Mouse (Mus musculus) liver, embryonic 11.5 days (tissue): Measurements from ENCODE around the gene Me1. TPM values are rescaled to one million over a fixed set of nuclear protein-coding genes. Genes with fewer than 3 reads are reported as not detected.
A peak's percentile ranks its signal among the peaks of the same experiment; 100 is the strongest.

ENCODE experiments used
- ATAC-seq: fragments of 200-750 bp; cut with Nextera tagmentation; replicated peaks from 2 replicates; pipeline ENCODE4 v1.8.0; 2017; ENCODE audit warnings: moderate number of reproducible peaks, mild to moderate bottlenecking, moderate TSS enrichment, moderate library complexity; ENCODE audit not compliant: low FRiP score
- DNase-seq: peaks from one replicate; pipeline ENCODE4 v3.0.0-alpha.2; 2017; ENCODE audit warnings: low spot score
- H3K27ac ChIP-seq: fragments of 300-500 bp; sonication (generic); 2 replicates; pipeline ENCODE4 v1.5.1; 2014; ENCODE audit warnings: mild to moderate bottlenecking, low read depth, low read length, control low read depth
- H3K27me3 ChIP-seq: fragments of 300-500 bp; sonication (generic); replicated peaks from 2 replicates; pipeline ENCODE4 v1.6.1; 2014; ENCODE audit warnings: low read length, mixed read lengths; ENCODE audit not compliant: control insufficient read depth, insufficient read depth
- H3K36me3 ChIP-seq: fragments of 300-500 bp; sonication (generic); 2 replicates; pipeline ENCODE4 v1.6.1; 2014; ENCODE audit warnings: mild to moderate bottlenecking, low read length, moderate library complexity, mixed read lengths; ENCODE audit not compliant: control insufficient read depth, insufficient read depth
- H3K4me1 ChIP-seq: fragments of 300-500 bp; sonication (generic); replicated peaks from 2 replicates; pipeline ENCODE4 v1.6.1; 2014; ENCODE audit warnings: low read length, mixed read lengths; ENCODE audit not compliant: control insufficient read depth, insufficient read depth
- H3K4me2 ChIP-seq: fragments of 300-500 bp; sonication (generic); 2 replicates; pipeline ENCODE4 v1.6.1; 2014; ENCODE audit warnings: mild to moderate bottlenecking, control low read depth, moderate library complexity
- H3K4me3 ChIP-seq: fragments of 300-500 bp; sonication (generic); 2 replicates; pipeline ENCODE4 v1.5.1; 2014; ENCODE audit warnings: low read depth, low read length, control low read depth
- H3K9ac ChIP-seq: fragments of 300-500 bp; sonication (generic); 2 replicates; pipeline ENCODE4 v1.6.1; 2014; ENCODE audit warnings: low read depth, low read length, control low read depth
- H3K9me3 ChIP-seq: fragments of 300-500 bp; sonication (generic); 2 replicates; pipeline ENCODE4 v1.6.1; 2016; ENCODE audit warnings: low read length, inconsistent platforms, mixed read lengths; ENCODE audit not compliant: control insufficient read depth
- WGBS: fragments of 180-500 bp; shearing (Covaris S2); extraction: QIAGEN DNeasy Blood & Tissue Kit; methylation state at CpG from one replicate; pipeline ENCODE4 v1.1.7; 2014; 5-methylcytosine and 5-hydroxymethylcytosine counted together
- polyA plus RNA-seq: library from polyadenylated mRNA; unstranded; fragments of >200 nt; fragmentation: Nextera tagmentation; extraction: Ambion mirVana; gene quantifications from 2 replicates; pipeline ENCODE4 v1.2.1, GENCODE M21; 2014

Me1 gene
- polyA plus RNA-seq, 1 experiment from 2014 or later, result 7.7 TPM

DNA sequence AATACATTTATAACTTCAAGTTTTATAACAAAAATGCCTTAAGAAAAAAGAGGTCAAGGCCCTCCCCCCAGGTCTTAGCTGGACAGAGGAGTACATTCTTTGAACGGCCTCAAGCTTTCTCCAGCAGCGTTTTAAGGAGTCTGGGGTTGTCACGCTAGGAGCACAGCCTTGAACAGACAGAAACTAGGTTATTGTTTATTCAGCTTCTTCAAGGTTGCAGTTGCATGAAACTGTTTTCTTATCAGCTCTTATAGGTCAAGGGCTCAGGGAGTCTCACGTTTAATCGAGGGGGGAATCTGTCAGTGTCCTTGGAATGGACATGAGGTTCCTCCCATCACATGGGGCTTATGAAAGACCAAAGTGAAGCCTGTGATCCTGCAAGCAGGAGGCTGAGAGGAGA, 21.4 kb upstream of the Me1 start:
- no peak for ATAC-seq
- 71% methylated on average over 5 of the region's 5 CpGs for WGBS
- H3K27me3 ChIP-seq, result no peaks in the 10 kb centered on the region
- DNase-seq, result no peak
- no peak overlapping the region for H3K27ac ChIP-seq
- H3K9ac ChIP-seq, result no peak overlapping the region
- no peaks in the 10 kb centered on the region for H3K36me3 ChIP-seq
- H3K4me1 ChIP-seq, result no peaks in the 10 kb centered on the region
- no peak overlapping the region for H3K4me3 ChIP-seq
- no peaks in the 10 kb centered on the region for H3K9me3 ChIP-seq
- no peak overlapping the region for H3K4me2 ChIP-seq

GRCm38 (mm10) chr9:86716540-86716939, 20.8 kb upstream of the Me1 start:
- no peak for DNase-seq
- Histone ChIP-seq H3K4me1 (no peaks in the 10 kb centered on the region), H3K36me3 (no peaks in the 10 kb centered on the region), H3K4me3 (no peak overlapping the region), H3K27me3 (no peaks in the 10 kb centered on the region), H3K4me2 (no peak overlapping the region), H3K9ac (no peak overlapping the region), H3K27ac (no peak overlapping the region), H3K9me3 (no peaks in the 10 kb centered on the region)
- 42% methylated on average over 2 of the region's 2 CpGs for WGBS
- ATAC-seq, result no peak

- WGBS, result 83% methylated on average over 3 of the region's 3 CpGs
- H3K4me3 ChIP-seq, result no peak overlapping the region
- ATAC-seq (no peak), DNase-seq (no peak)
- H3K27me3 ChIP-seq, result no peaks in the 10 kb centered on the region
- H3K4me1 ChIP-seq, result no peaks in the 10 kb centered on the region
- no peaks in the 10 kb centered on the region for H3K9me3 ChIP-seq
- no peak overlapping the region for H3K27ac ChIP-seq
- no peak overlapping the region for H3K4me2 ChIP-seq
- H3K9ac ChIP-seq, result no peak overlapping the region
- no peaks in the 10 kb centered on the region for H3K36me3 ChIP-seq
Measured at GRCm38 (mm10) chr9:86714089-86714488, 18.3 kb upstream of the Me1 start.

DNA sequence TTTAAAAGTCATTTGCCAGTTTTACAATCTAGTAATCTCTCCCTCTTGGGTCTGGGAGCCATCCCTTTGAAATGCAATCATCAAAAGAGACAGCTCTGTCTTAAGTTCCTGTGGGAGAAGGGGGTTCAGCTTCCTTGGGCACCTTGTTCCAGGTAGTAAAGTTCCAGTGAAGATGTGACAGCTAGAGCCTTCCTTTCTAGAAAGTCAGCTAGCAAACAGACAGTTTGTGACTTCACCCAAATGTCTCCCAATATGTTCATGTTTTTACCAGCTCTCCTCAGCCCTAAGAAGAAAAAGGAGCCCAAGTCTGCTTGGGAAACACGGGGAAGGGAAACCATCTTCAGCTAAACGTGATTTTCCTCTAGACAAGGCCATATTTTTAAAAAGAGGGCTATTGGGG, 16.9 kb upstream of the Me1 start:
- H3K4me3 ChIP-seq, result no peak overlapping the region
- H3K9ac ChIP-seq, result no peak overlapping the region
- H3K36me3 ChIP-seq, result no peaks in the 10 kb centered on the region
- DNase-seq (no peak), ATAC-seq (no peak)
- no peaks in the 10 kb centered on the region for H3K27me3 ChIP-seq
- H3K4me1 ChIP-seq, result no peaks in the 10 kb centered on the region
- H3K9me3 ChIP-seq, result no peaks in the 10 kb centered on the region
- no peak overlapping the region for H3K4me2 ChIP-seq
- H3K27ac ChIP-seq, result no peak overlapping the region
- 73% methylated on average over 2 of the region's 2 CpGs for WGBS

GRCm38 (mm10) chr9:86710091-86710634, 14.4 kb upstream of the Me1 start:
- Histone ChIP-seq H3K9ac (no peak overlapping the region), H3K9me3 (no peaks in the 10 kb centered on the region), H3K36me3 (no peaks in the 10 kb centered on the region), H3K27me3 (no peaks in the 10 kb centered on the region), H3K27ac (no peak overlapping the region), H3K4me2 (no peak overlapping the region), H3K4me3 (no peak overlapping the region), H3K4me1 (no peaks in the 10 kb centered on the region)
- ATAC-seq (no peak), DNase-seq (no peak)
- 76% methylated on average over 2 of the region's 2 CpGs for WGBS

DNA sequence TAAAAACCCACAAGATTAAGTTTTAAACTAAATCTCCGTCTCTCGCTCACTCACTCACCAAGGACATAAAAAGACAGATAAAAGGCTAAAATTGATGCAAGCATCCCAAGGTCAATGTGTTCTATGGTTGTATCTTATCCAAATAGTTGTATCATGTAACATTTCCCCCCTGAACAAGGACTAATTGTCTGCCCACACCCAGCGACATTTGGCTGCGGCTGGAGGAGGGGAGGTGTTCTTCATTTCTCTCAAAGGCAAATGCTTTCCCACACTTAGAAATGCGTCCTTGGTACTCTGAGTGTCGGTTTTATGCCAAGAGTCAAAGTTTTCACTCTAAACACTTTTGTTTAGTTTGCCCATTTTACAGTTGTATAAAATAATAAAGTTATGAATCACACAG, 13.2 kb upstream of the Me1 start:
- Histone ChIP-seq H3K4me1 (no peaks in the 10 kb centered on the region), H3K4me3 (no peak overlapping the region), H3K36me3 (no peaks in the 10 kb centered on the region), H3K27ac (no peak overlapping the region), H3K9me3 (no peaks in the 10 kb centered on the region), H3K9ac (no peak overlapping the region), H3K27me3 (no peaks in the 10 kb centered on the region), H3K4me2 (no peak overlapping the region)
- 62% methylated on average over 6 of the region's 6 CpGs for WGBS
- DNase-seq, result no peak
- ATAC-seq, result no peak

DNA sequence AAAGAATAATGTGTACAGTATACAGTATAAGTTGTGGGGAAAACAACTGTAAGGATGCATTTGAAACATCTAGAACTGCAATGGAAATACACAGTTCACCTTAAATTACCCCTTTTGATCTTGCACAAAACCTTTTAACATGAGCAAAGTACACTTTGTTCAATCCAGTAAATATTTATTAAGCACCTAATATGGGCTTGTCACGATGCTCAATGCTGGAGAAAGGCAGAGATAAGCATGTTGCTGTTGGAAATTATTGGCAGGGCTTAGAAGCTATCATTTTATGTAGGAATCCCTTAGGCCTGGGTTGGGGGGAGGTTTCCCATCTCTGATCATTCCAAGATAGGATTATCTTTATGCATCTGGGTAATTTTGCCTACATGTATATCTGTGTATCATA, 11.7 kb upstream of the Me1 start:
- Histone ChIP-seq H3K9me3 (no peaks in the 10 kb centered on the region), H3K36me3 (no peaks in the 10 kb centered on the region), H3K9ac (no peak overlapping the region), H3K27ac (no peak overlapping the region), H3K27me3 (no peaks in the 10 kb centered on the region), H3K4me3 (no peak overlapping the region), H3K4me1 (no peaks in the 10 kb centered on the region), H3K4me2 (no peak overlapping the region)
- WGBS, result 47% methylated on average over 1 of the region's 1 CpGs
- ATAC-seq (no peak), DNase-seq (no peak)

DNA sequence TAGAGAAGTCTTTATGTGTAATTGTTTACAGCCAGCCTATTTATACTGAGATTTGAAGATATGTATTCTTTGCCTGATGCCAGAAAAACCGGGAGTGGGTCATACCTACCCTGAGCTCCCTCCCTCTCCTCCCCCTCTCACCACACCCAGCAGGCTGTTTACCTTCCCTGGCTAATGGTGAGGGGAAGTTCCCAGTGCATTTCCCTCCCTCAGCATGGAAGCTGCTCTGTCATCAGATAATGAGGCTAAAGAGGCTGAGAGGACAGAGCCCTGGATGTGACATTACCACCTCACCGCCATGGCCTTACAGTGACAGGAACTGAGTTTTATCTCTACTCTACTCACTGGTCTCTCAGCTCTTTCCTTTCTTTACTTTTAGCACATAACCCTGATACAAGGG, 6.1 kb upstream of the Me1 start:
- Histone ChIP-seq H3K36me3 (no peaks in the 10 kb centered on the region), H3K27ac (no peak overlapping the region), H3K27me3 (no peaks in the 10 kb centered on the region), H3K4me1 (no peaks in the 10 kb centered on the region), H3K4me3 (no peak overlapping the region), H3K9ac (no peak overlapping the region), H3K9me3 (no peaks in the 10 kb centered on the region), H3K4me2 (no peak overlapping the region)
- ATAC-seq, result peak; percentile 68
- DNase-seq, result no peak
- WGBS, result 12% methylated on average over 2 of the region's 2 CpGs

DNA sequence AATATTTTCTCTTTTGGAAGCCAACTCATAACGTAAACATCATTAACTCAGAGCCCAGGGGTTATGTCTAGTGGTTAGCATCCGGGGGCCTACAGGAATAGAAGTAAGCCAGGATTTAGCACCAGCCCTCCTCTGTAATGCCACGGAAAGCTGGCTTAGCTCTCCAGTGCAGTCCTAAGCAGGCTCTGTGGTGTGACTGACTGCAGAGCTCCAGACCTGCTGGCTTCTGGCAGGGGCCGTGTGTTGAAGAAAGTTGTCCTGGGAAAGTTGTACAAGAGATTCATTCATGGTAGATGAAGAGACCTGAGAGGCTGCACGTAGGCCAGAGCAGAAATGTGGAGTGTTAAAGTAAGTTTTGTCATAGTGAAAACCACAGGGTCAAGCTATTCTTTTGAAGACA, 5.5 kb upstream of the Me1 start:
- Histone ChIP-seq H3K4me3 (no peak overlapping the region), H3K36me3 (no peaks in the 10 kb centered on the region), H3K4me1 (no peaks in the 10 kb centered on the region), H3K27ac (no peak overlapping the region), H3K27me3 (no peaks in the 10 kb centered on the region), H3K4me2 (no peak overlapping the region), H3K9ac (no peak overlapping the region), H3K9me3 (no peaks in the 10 kb centered on the region)
- DNase-seq (no peak), ATAC-seq (no peak; the same call in 1 of the 2 replicates)
- 43% methylated on average over 5 of the region's 5 CpGs for WGBS
